Mouse (Mus musculus) midbrain, embryonic 11.5 days (tissue): Measurements from ENCODE around the gene Kptn. TPM values are rescaled to one million over a fixed set of nuclear protein-coding genes. Genes with fewer than 3 reads are reported as not detected.

Experiments used
- ATAC-seq: fragments of 200-750 bp; cut with Nextera tagmentation; 2 replicates; pipeline ENCODE4 v1.8.0; 2017; ENCODE audit warnings: moderate TSS enrichment, moderate library complexity; ENCODE audit not compliant: low FRiP score
- DNase-seq: peaks from one replicate; pipeline ENCODE4 v3.0.0; 2015; ENCODE audit warnings: low spot score; ENCODE audit errors: missing footprints
- H3K27ac ChIP-seq: fragments of 300-500 bp; sonication (generic); 2 replicates; pipeline ENCODE4 v1.5.1; 2014; ENCODE audit warnings: low read depth, low read length
- H3K27me3 ChIP-seq: fragments of 300-500 bp; sonication (generic); 2 replicates; pipeline ENCODE4 v1.6.1; 2014; ENCODE audit warnings: mild to moderate bottlenecking, low read length, moderate library complexity, mixed read lengths; ENCODE audit not compliant: control insufficient read depth, insufficient read depth
- H3K36me3 ChIP-seq: fragments of 300-500 bp; sonication (generic); 2 replicates; pipeline ENCODE4 v1.6.1; 2014; ENCODE audit warnings: mild to moderate bottlenecking, low read length, moderate library complexity, mixed read lengths; ENCODE audit not compliant: control insufficient read depth, insufficient read depth
- H3K4me1 ChIP-seq: fragments of 300-500 bp; sonication (generic); 2 replicates; pipeline ENCODE4 v1.6.1; 2014; ENCODE audit warnings: low read length; ENCODE audit not compliant: control insufficient read depth, insufficient read depth
- H3K4me2 ChIP-seq: fragments of 300-500 bp; sonication (generic); 2 replicates; pipeline ENCODE4 v1.6.1; 2014; ENCODE audit warnings: mild to moderate bottlenecking, moderate library complexity
- H3K4me3 ChIP-seq: fragments of 300-500 bp; sonication (generic); 2 replicates; pipeline ENCODE4 v1.5.1; 2014; ENCODE audit warnings: low read depth, low read length
- H3K9ac ChIP-seq: fragments of 300-500 bp; sonication (generic); 2 replicates; pipeline ENCODE4 v1.6.1; 2014; ENCODE audit warnings: low read length
- H3K9me3 ChIP-seq: fragments of 300-500 bp; sonication (generic); 2 replicates; pipeline ENCODE4 v1.6.1; 2016; ENCODE audit warnings: low read length; ENCODE audit not compliant: control insufficient read depth
- WGBS: fragments of 180-500 bp; shearing (Covaris S2); extraction: QIAGEN DNeasy Blood & Tissue Kit; methylation state at CpG from one replicate; pipeline ENCODE4 v1.1.7; 2014; 5-methylcytosine and 5-hydroxymethylcytosine counted together
- polyA plus RNA-seq: library from polyadenylated mRNA; unstranded; fragments of >200 nt; fragmentation: Nextera tagmentation; extraction: Ambion mirVana; gene quantifications from 2 replicates; pipeline ENCODE4 v1.2.1, GENCODE M21; 2014

Kptn gene
- 16.2 and 18.2 TPM in 2 replicates for polyA plus RNA-seq

DNA sequence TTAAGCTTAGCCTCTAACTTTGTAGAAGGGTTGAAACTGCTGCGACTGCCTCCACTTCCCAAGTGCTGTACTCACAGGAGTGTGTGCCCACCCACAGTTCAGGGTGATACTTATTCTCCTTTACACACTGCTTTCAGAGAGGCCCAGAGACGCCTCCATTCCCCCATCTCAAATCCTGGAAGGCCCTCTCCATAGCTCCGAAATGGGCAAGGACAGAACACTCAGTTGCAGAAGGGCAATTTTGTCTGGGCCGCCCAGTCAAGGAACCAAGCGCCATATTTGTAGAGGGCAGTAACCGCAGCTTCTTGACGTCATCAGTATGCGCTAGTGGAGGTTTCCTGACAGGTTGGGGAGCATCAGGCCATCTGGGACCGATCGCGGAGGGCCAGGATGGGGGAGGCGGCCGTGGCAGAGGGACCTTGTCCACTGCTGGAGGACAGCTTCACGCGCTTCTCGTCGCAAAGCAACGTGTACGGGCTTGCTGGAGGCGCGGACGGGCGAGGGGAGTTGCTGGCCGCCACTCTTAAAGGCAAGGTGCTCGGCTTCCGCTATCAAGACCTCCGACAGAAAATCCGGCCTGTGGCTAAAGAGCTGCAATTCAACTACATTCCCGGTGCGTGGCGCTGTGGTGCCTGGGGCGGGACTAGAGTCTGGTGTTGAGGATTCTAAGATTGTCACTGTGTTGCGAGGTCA lies at the start of gene Kptn:
TSS of gene Kptn (plus strand) at position 327 of the 693 bp plus-strand sequence.
- Histone ChIP-seq H3K9me3 (no peaks in the 10 kb centered on the region), H3K27me3 (no peaks in the 10 kb centered on the region), H3K4me2 (peak within 1 kb of the TSS; percentile 40), H3K4me3 (peak within 1 kb of the TSS; percentile 70), H3K36me3 (peaks cover 9% of the 10 kb centered on the region), H3K4me1 (no peaks in the 10 kb centered on the region), H3K9ac (peak within 1 kb of the TSS; percentile 86), H3K27ac (peak within 1 kb of the TSS; percentile 81)
- DNase-seq, result peak; percentile 99
- peak; percentile 90 for ATAC-seq
- under 1% methylated on average over 33 of the region's 33 CpGs for WGBS

GRCm38 (mm10) chr7:16070846-16071245 lies 48.8 kb upstream of the Kptn start:
- H3K9me3 ChIP-seq, result no peaks in the 10 kb centered on the region
- DNase-seq (no peak), ATAC-seq (no peak)
- H3K27ac ChIP-seq, result no peak overlapping the region
- H3K4me2 ChIP-seq, result no peak overlapping the region
- no peaks in the 10 kb centered on the region for H3K36me3 ChIP-seq
- H3K9ac ChIP-seq, result no peak overlapping the region
- H3K4me3 ChIP-seq, result no peak overlapping the region
- no peaks in the 10 kb centered on the region for H3K4me1 ChIP-seq
- H3K27me3 ChIP-seq, result no peaks in the 10 kb centered on the region

DNA sequence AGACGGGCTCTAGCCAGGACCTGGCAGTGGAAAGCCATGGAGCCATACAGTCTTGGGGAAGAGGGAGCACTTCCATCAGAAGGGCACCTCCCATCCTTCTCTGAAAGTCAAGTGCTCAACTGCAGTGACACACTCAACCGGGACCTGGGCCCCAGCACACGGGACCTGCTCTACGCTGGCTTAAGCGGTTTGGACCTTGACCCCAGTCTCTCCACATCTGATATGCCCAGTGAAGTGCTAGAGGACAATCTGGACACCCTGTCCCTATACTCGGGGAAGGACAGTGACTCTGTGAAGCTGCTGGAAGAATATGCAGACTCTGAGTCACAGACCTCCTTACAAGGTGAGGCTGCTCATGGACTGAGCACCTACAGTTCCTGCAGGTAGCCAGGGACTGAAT lies 47.8 kb upstream of the Kptn start:
- Histone ChIP-seq H3K27ac (no peak overlapping the region), H3K27me3 (no peaks in the 10 kb centered on the region), H3K36me3 (no peaks in the 10 kb centered on the region), H3K4me3 (no peak overlapping the region), H3K9me3 (no peaks in the 10 kb centered on the region), H3K4me1 (no peaks in the 10 kb centered on the region), H3K9ac (no peak overlapping the region), H3K4me2 (no peak overlapping the region)
- WGBS, result 86% methylated on average over 6 of the region's 6 CpGs
- DNase-seq (no peak), ATAC-seq (no peak)

GRCm38 (mm10) chr7:16079947-16080346 lies 39.7 kb upstream of the Kptn start:
- no peak overlapping the region for H3K9ac ChIP-seq
- H3K27ac ChIP-seq, result no peak overlapping the region
- H3K36me3 ChIP-seq, result no peaks in the 10 kb centered on the region
- DNase-seq (no peak), ATAC-seq (no peak)
- no peaks in the 10 kb centered on the region for H3K27me3 ChIP-seq
- H3K4me2 ChIP-seq, result no peak overlapping the region
- no peak overlapping the region for H3K4me3 ChIP-seq
- H3K9me3 ChIP-seq, result no peaks in the 10 kb centered on the region
- no peaks in the 10 kb centered on the region for H3K4me1 ChIP-seq
- WGBS, result 78% methylated on average over 1 of the region's 1 CpGs

DNA sequence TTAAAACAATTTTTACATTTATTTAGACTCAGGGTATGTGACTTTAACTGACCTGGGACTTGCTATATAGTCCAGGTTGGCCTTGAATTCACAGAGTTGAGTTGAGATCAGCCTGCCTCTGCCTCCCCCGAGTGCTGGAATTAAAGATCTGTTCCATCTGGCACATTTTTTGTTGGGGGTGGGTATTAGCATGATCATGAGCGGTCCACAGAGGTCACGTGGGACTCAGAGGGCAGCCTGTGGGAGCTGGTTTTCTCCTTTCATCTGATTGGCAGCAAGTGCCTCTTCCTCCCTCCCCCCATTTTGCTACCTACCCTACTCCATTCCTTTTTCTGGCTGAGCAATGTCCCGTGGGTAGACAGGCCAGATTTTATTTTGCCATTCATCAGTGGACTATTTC lies 39.1 kb upstream of the Kptn start:
- Histone ChIP-seq H3K9me3 (no peaks in the 10 kb centered on the region), H3K27ac (no peak overlapping the region), H3K27me3 (no peaks in the 10 kb centered on the region), H3K9ac (no peak overlapping the region), H3K36me3 (no peaks in the 10 kb centered on the region), H3K4me3 (no peak overlapping the region), H3K4me1 (no peaks in the 10 kb centered on the region), H3K4me2 (no peak overlapping the region)
- DNase-seq (no peak), ATAC-seq (no peak)
- 62% methylated on average over 4 of the region's 4 CpGs for WGBS

DNA sequence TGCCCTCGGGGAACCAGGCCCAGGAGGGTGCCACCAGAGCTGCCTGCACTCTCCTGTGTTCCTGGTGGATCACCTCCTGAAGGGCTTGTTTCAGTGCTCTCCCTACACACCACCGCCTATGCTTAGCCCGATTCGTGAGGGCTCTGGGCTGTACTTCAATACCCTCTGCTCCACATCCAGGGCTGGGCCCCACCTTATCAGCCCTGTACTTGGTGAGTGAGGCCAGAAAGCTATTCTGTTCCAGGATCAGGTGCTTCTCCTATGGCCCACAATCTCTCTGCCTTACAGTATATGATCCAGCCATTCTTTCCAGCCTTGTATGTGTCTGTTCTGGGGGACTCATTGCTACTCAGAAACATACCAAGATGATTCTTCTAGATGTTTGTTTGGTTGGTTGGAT lies 36.3 kb upstream of the Kptn start:
- ATAC-seq, result no peak
- H3K9me3 ChIP-seq, result no peaks in the 10 kb centered on the region
- H3K27ac ChIP-seq, result no peak overlapping the region
- no peak overlapping the region for H3K4me2 ChIP-seq
- WGBS, result 63% methylated on average over 4 of the region's 4 CpGs
- H3K27me3 ChIP-seq, result no peaks in the 10 kb centered on the region
- no peaks in the 10 kb centered on the region for H3K4me1 ChIP-seq
- H3K36me3 ChIP-seq, result no peaks in the 10 kb centered on the region
- no peak overlapping the region for H3K4me3 ChIP-seq
- H3K9ac ChIP-seq, result no peak overlapping the region
- DNase-seq, result no peak

GRCm38 (mm10) chr7:16087587-16087986 lies 32.1 kb upstream of the Kptn start:
- no peaks in the 10 kb centered on the region for H3K4me1 ChIP-seq
- H3K4me3 ChIP-seq, result no peak overlapping the region
- ATAC-seq (no peak), DNase-seq (no peak)
- H3K27me3 ChIP-seq, result no peaks in the 10 kb centered on the region; the same call in 1 of the 2 replicates
- H3K36me3 ChIP-seq, result no peaks in the 10 kb centered on the region
- H3K9me3 ChIP-seq, result no peaks in the 10 kb centered on the region
- H3K27ac ChIP-seq, result no peak overlapping the region
- 77% methylated on average over 2 of the region's 2 CpGs for WGBS
- no peak overlapping the region for H3K9ac ChIP-seq
- H3K4me2 ChIP-seq, result no peak overlapping the region

- WGBS, result 76% methylated on average over 3 of the region's 3 CpGs
- no peak overlapping the region for H3K27ac ChIP-seq
- H3K36me3 ChIP-seq, result no peaks in the 10 kb centered on the region
- H3K27me3 ChIP-seq, result no peaks in the 10 kb centered on the region; the same call in 1 of the 2 replicates
- H3K4me2 ChIP-seq, result no peak overlapping the region
- H3K4me3 ChIP-seq, result no peak overlapping the region
- H3K9me3 ChIP-seq, result no peaks in the 10 kb centered on the region
- no peak overlapping the region for H3K9ac ChIP-seq
- no peak for DNase-seq
- peaks cover 8% of the 10 kb centered on the region for H3K4me1 ChIP-seq
- no peak for ATAC-seq
These were observed 25.1 kb upstream of the Kptn start for GRCm38 (mm10) chr7:16094592-16094991.

- Histone ChIP-seq H3K9ac (peak within 1 kb of the TSS; percentile 88), H3K27me3 (no peaks in the 10 kb centered on the region), H3K36me3 (no peaks in the 10 kb centered on the region), H3K4me2 (peak within 1 kb of the TSS; percentile 72), H3K4me1 (peaks cover 12% of the 10 kb centered on the region), H3K9me3 (no peaks in the 10 kb centered on the region), H3K27ac (peak within 1 kb of the TSS; percentile 62), H3K4me3 (peak within 1 kb of the TSS; percentile 95)
- WGBS, result under 1% methylated on average over 68 of the region's 68 CpGs
- DNase-seq, result peak; percentile 99
- peak; percentile 99 for ATAC-seq
These were observed 21.4 kb upstream of the Kptn start, which contains the start of gene Napa for GRCm38 (mm10) chr7:16098021-16099017. Gene Napa, plus strand, starts transcription at chr7:16098458.
